Mouse (Mus musculus): ENCODE data around the gene Tmem135.

DNA sequence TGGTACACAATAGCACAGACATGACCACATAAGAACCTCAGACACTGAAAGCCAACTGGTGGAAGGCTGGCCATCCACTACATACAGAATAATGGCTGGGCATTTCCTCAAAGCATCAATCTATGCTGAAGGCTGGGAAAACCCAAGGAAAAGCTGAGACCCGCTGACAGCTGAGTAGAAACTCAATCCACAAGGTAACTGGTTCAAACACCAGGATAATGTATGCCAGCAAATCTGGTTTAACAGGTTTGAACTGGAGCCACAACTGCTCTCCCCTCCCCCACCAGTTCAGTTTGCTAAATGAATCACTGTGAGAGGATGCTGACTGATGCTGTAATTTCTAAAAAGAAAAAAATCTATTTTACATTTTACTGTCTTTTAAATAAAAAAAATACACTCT lies 222.7 kb downstream of the Tmem135 start:
- no peak for TF ChIP-seq CTCF (IDR thresholded peaks at IDR 0.05; ENCODE audit: borderline replicate concordance, control insufficient read depth, extremely low read depth, insufficient read depth, low read length, poor library complexity)
- TF ChIP-seq POLR2A (IDR thresholded peaks at IDR 0.05; ENCODE audit: control insufficient read depth, extremely low read depth, insufficient read depth, low read length, poor library complexity) = no peak
